In genomic region chr9:13296274-13297121, GRCm38 (mm10) we compare ENCODE assay signal across 8 mouse cellular contexts. TPM values are rescaled to one million over a fixed set of nuclear protein-coding genes. Genes with fewer than 3 reads are reported as not detected.
DNase-seq lines count a peak whose midpoint lies in the region; ATAC-seq and TF ChIP-seq lines count a peak whose summit lies in the region.

No protein-coding gene starts in this region.

- peak; percentile 44 for TF ChIP-seq POLR2A in CH12.LX (IDR thresholded peaks at IDR 0.05; ENCODE audit: low read depth, low read length)

- WGBS in forebrain, embryonic 10.5 days: under 1% methylated on average over 28 of the region's 28 CpGs
- WGBS in heart, embryonic 15.5 days: under 1% methylated on average over 28 of the region's 28 CpGs
- under 1% methylated on average over 28 of the region's 28 CpGs for WGBS in liver, embryonic 14.5 days (ENCODE audit: insufficient replicate concordance)
- WGBS in stomach, embryonic 15.5 days: under 1% methylated on average over 28 of the region's 28 CpGs

- dilution Hi-C loops in CH12.LX (cut with MboI; ENCODE audit: extremely low pct_ligation_motif_present, extremely low pct_unique_long_range_greater_than_20kb, low sequenced_read_pairs): no loop called here

- H3K9ac ChIP-seq in CH12.LX (ENCODE audit: insufficient read depth, low read depth): peak overlapping the region; percentile 91
- H3K9ac ChIP-seq in heart, embryonic 15.5 days: peak overlapping the region; percentile 63
- peak overlapping the region; percentile 73 for H3K9ac ChIP-seq in liver, embryonic 14.5 days (replicated peaks)
- H3K9ac ChIP-seq in stomach, embryonic 15.5 days: peak overlapping the region; percentile 52; the same call in 1 of the 2 replicates

- peak overlapping the region; percentile 97 for H3K4me2 ChIP-seq in CH12.LX (ENCODE audit: insufficient read depth, low read depth, poor library complexity, severe bottlenecking)
- H3K4me2 ChIP-seq in heart, embryonic 15.5 days: peak overlapping the region; percentile 90
- peak overlapping the region; percentile 76 for H3K4me2 ChIP-seq in liver, embryonic 14.5 days (ENCODE audit: low read depth)
- H3K4me2 ChIP-seq in stomach, embryonic 15.5 days: peak overlapping the region; percentile 97

- ATAC-seq in heart, embryonic 15.5 days (replicated peaks; ENCODE audit: insufficient number of reproducible peaks, insufficient read depth, low FRiP score, low read depth): peak; percentile 89
- ATAC-seq in liver, embryonic 14.5 days (ENCODE audit: insufficient read depth): peak; percentile 84
- ATAC-seq in stomach, embryonic 15.5 days (ENCODE audit: insufficient read depth, low FRiP score, low read depth): peak; percentile 93

- no peaks in the 10 kb centered on the region for H3K9me3 ChIP-seq in CH12.LX (replicated peaks; ENCODE audit: low read length)
- H3K9me3 ChIP-seq in forebrain, embryonic 10.5 days: no peaks in the 10 kb centered on the region
- H3K9me3 ChIP-seq in heart, embryonic 15.5 days (replicated peaks): no peaks in the 10 kb centered on the region
- no peaks in the 10 kb centered on the region for H3K9me3 ChIP-seq in liver, embryonic 14.5 days (ENCODE audit: control insufficient read depth, low read length)
- no peaks in the 10 kb centered on the region for H3K9me3 ChIP-seq in stomach, embryonic 15.5 days

- TF ChIP-seq CTCF in CH12.LX (conservative IDR thresholded peaks at IDR 0.05 in 1 of 2, IDR thresholded peaks at IDR 0.05 in 1 of 2; ENCODE audit: low read depth in 2 of 2, low read length in 2 of 2): peak in 1 of 2 experiments; percentile 78; a peak in 2 of 4 replicates
- TF ChIP-seq CTCF in liver, embryonic 14.5 days (IDR thresholded peaks at IDR 0.05; ENCODE audit: low read depth): peak; percentile 73

- peaks cover 2 to 36% of the 10 kb centered on the region in 2 experiments; a peak in 3 of 4 replicates for H3K4me1 ChIP-seq in CH12.LX (ENCODE audit: control insufficient read depth in 1 of 2, insufficient read depth in 2 of 2)
- H3K4me1 ChIP-seq in forebrain, embryonic 10.5 days: peaks cover 47% of the 10 kb centered on the region
- H3K4me1 ChIP-seq in heart, embryonic 15.5 days (replicated peaks): peaks cover 38% of the 10 kb centered on the region
- H3K4me1 ChIP-seq in liver, embryonic 14.5 days (replicated peaks; ENCODE audit: control insufficient read depth in 2 of 2, insufficient read depth in 2 of 2, low read length in 1 of 2): peaks cover 0 to 11% of the 10 kb centered on the region in 2 experiments; a peak in 3 of 4 replicates
- H3K4me1 ChIP-seq in stomach, embryonic 15.5 days: peaks cover 31% of the 10 kb centered on the region

- H3K4me3 ChIP-seq in CH12.LX (replicated peaks in 1 of 3; ENCODE audit: low read depth in 2 of 3, low read length in 2 of 3, poor library complexity in 1 of 3): peak overlapping the region; percentile 64 to 89 (median 77)
- peak overlapping the region; percentile 67 for H3K4me3 ChIP-seq in forebrain, embryonic 10.5 days
- H3K4me3 ChIP-seq in heart, embryonic 15.5 days: peak overlapping the region; percentile 62
- H3K4me3 ChIP-seq in liver, embryonic 14.5 days (ENCODE audit: insufficient read depth in 1 of 2, low read depth in 2 of 2, low read length in 2 of 2): peak overlapping the region; percentile 64 to 70
- H3K4me3 ChIP-seq in stomach, embryonic 15.5 days (replicated peaks): peak overlapping the region; percentile 57

- peaks cover 30% of the 10 kb centered on the region for H3K79me2 ChIP-seq in CH12.LX (replicated peaks; ENCODE audit: control insufficient read depth, extremely low read depth, insufficient read depth, poor library complexity, severe bottlenecking)

- TF ChIP-seq RAD21 in CH12.LX (IDR thresholded peaks at IDR 0.05; ENCODE audit: low read depth, low read length): peak; percentile 81

- peak; percentile 68 for TF ChIP-seq EP300 in CH12.LX (IDR thresholded peaks at IDR 0.05; ENCODE audit: low read length)
- TF ChIP-seq EP300 in liver, embryonic 14.5 days (IDR thresholded peaks at IDR 0.05; ENCODE audit: low read depth): no peak

- no peaks in the 10 kb centered on the region for H3K27me3 ChIP-seq in CH12.LX (replicated peaks)
- H3K27me3 ChIP-seq in forebrain, embryonic 10.5 days (ENCODE audit: poor library complexity, severe bottlenecking): peaks cover 24% of the 10 kb centered on the region
- no peaks in the 10 kb centered on the region for H3K27me3 ChIP-seq in heart, embryonic 15.5 days
- H3K27me3 ChIP-seq in liver, embryonic 14.5 days (ENCODE audit: control insufficient read depth, insufficient read depth, low read length): no peaks in the 10 kb centered on the region
- H3K27me3 ChIP-seq in stomach, embryonic 15.5 days (replicated peaks): no peaks in the 10 kb centered on the region

- H3K27ac ChIP-seq in CH12.LX (ENCODE audit: insufficient read depth, low read depth): peak overlapping the region; percentile 76
- H3K27ac ChIP-seq in forebrain, embryonic 10.5 days: peak overlapping the region; percentile 91
- H3K27ac ChIP-seq in heart, embryonic 15.5 days: peak overlapping the region; percentile 84
- no peak overlapping the region for H3K27ac ChIP-seq in liver, embryonic 14.5 days
- peak overlapping the region; percentile 72 for H3K27ac ChIP-seq in stomach, embryonic 15.5 days

- in situ Hi-C loops in CH12.LX (cut with MboI; ENCODE audit: low pct_ligation_motif_present, low pct_unique_long_range_greater_than_20kb, low sequenced_read_pairs): no loop called here

- H3K36me3 ChIP-seq in CH12.LX (replicated peaks in 1 of 2; ENCODE audit: control insufficient read depth in 1 of 2, insufficient read depth in 1 of 2, low read length in 1 of 2): peaks cover 0 to 3% of the 10 kb centered on the region in 2 experiments
- no peaks in the 10 kb centered on the region for H3K36me3 ChIP-seq in forebrain, embryonic 10.5 days (replicated peaks)
- H3K36me3 ChIP-seq in heart, embryonic 15.5 days: no peaks in the 10 kb centered on the region
- no peaks in the 10 kb centered on the region for H3K36me3 ChIP-seq in liver, embryonic 14.5 days (replicated peaks; ENCODE audit: control insufficient read depth, insufficient read depth, low read depth)
- no peaks in the 10 kb centered on the region for H3K36me3 ChIP-seq in stomach, embryonic 15.5 days

- DNase-seq in CH12.LX (ENCODE audit: extremely low read depth): peak; percentile 89
- DNase-seq in c-Kit-positive CD71-negative TER-119-negative erythroid progenitor cells, embryonic 14.5 days (ENCODE audit: low read depth): peak; percentile 76
- peak; percentile 88 for DNase-seq in forebrain, embryonic 10.5 days (ENCODE audit: extremely low spot score, low spot score)
- DNase-seq in kidney, postnatal 25 days: peak; percentile 91 to 94
- peak; percentile 44 to 54 (median 53) for DNase-seq in liver, embryonic 14.5 days (ENCODE audit: low read depth in 3 of 3, low spot score in 3 of 3)
- peak; percentile 90 for DNase-seq in neural tube, embryonic 10.5 days (ENCODE audit: extremely low spot score, low spot score)

TF ChIP-seq in CH12.LX, 34 proteins besides CTCF, POLR2A, EP300 and RAD21 (continues in another document):
- TF ChIP-seq KAT2A (IDR thresholded peaks at IDR 0.05; ENCODE audit: insufficient replicate concordance, low read length) (0 out of 2 replicates have a peak, but pooled peaks have one; percentile 27), TCF12 (IDR thresholded peaks at IDR 0.05; ENCODE audit: low read depth, low read length) (peak; percentile 70; the same call in 1 of the 2 replicates), SMC3 (IDR thresholded peaks at IDR 0.05; ENCODE audit: low read depth, low read length) (peak; percentile 85), TBP (conservative IDR thresholded peaks at IDR 0.05; ENCODE audit: low read depth, low read length) (peak; percentile 91), UBTF (IDR thresholded peaks at IDR 0.05; ENCODE audit: low read depth, low read length) (peak; percentile 90), SIN3A (IDR thresholded peaks at IDR 0.05; ENCODE audit: low read length) (peak; percentile 57), NRF1 (IDR thresholded peaks at IDR 0.05; ENCODE audit: low read depth, low read length) (no peak), MXI1 (IDR thresholded peaks at IDR 0.05; ENCODE audit: low read depth, low read length) (no peak; the same call in 1 of the 2 replicates), NELFE (IDR thresholded peaks at IDR 0.05; ENCODE audit: low read depth, low read length) (no peak), CHD1 (IDR thresholded peaks at IDR 0.05; ENCODE audit: low read depth, low read length) (peak; percentile 48; the same call in 1 of the 2 replicates), ZC3H11A (IDR thresholded peaks at IDR 0.05; ENCODE audit: low read depth, low read length) (peak; percentile 39)

RNA-seq across cellular contexts. Expression of gene Maml2, which starts 1.3 kb away (rescaled TPM):
- 4.6 and 5.9 TPM in 2 replicates for total RNA-seq in CH12.LX (2012; rRNA removed)
- 4.3 and 5.9 TPM in 2 replicates for total RNA-seq in CH12.LX (2014; rRNA removed)
- polyA plus RNA-seq in CH12.LX (2012; ENCODE audit: insufficient read length, low read depth): 5.6 and 9.1 TPM in 2 replicates
- polyA plus RNA-seq in forebrain, embryonic 10.5 days (2016; fragmentation: Nextera tagmentation; extraction: Ambion mirVana): 5.9 and 6.3 TPM in 2 replicates
- polyA plus RNA-seq in heart, embryonic 15.5 days (2015; fragmentation: Nextera tagmentation; extraction: Ambion mirVana): 9.5 and 10.1 TPM in 2 replicates
- 0.61 and 0.66 TPM in 2 replicates for polyA plus RNA-seq in liver, embryonic 14.5 days (2012; rRNA removed)
- 0.65 and 0.81 TPM in 2 replicates for polyA plus RNA-seq in liver, embryonic 14.5 days (2014; fragmentation: Nextera tagmentation; extraction: Ambion mirVana)
- polyA plus RNA-seq in stomach, embryonic 15.5 days (2015; fragmentation: Nextera tagmentation; extraction: Ambion mirVana): 8.5 and 9.0 TPM in 2 replicates

RNA-seq across cellular contexts. Expression of gene Ccdc82, which starts 49.7 kb away (rescaled TPM):
- total RNA-seq in CH12.LX (2012; rRNA removed) (8.1 and 9.5 TPM in 2 replicates), CH12.LX (2014; rRNA removed) (11.3 and 14.2 TPM in 2 replicates)
- polyA plus RNA-seq in CH12.LX (2012; ENCODE audit: insufficient read length, low read depth): 11.9 and 12.6 TPM in 2 replicates
- 7.7 and 8.0 TPM in 2 replicates for polyA plus RNA-seq in forebrain, embryonic 10.5 days (2016; fragmentation: Nextera tagmentation; extraction: Ambion mirVana)
- 7.4 and 7.6 TPM in 2 replicates for polyA plus RNA-seq in heart, embryonic 15.5 days (2015; fragmentation: Nextera tagmentation; extraction: Ambion mirVana)
- 8.2 and 11.1 TPM in 2 replicates for polyA plus RNA-seq in liver, embryonic 14.5 days (2012; rRNA removed)
- polyA plus RNA-seq in liver, embryonic 14.5 days (2014; fragmentation: Nextera tagmentation; extraction: Ambion mirVana): 10.0 and 10.4 TPM in 2 replicates
- 8.6 and 10.8 TPM in 2 replicates for polyA plus RNA-seq in stomach, embryonic 15.5 days (2015; fragmentation: Nextera tagmentation; extraction: Ambion mirVana)

RNA-seq across cellular contexts. Expression of gene Jrkl, which starts 50.9 kb away (rescaled TPM):
- total RNA-seq in CH12.LX (2012; rRNA removed) (2.3 and 2.4 TPM in 2 replicates), CH12.LX (2014; rRNA removed) (3.7 and 4.2 TPM in 2 replicates)
- polyA plus RNA-seq in CH12.LX (2012; ENCODE audit: insufficient read length, low read depth): 2.5 and 3.1 TPM in 2 replicates
- 7.1 and 8.4 TPM in 2 replicates for polyA plus RNA-seq in forebrain, embryonic 10.5 days (2016; fragmentation: Nextera tagmentation; extraction: Ambion mirVana)
- polyA plus RNA-seq in heart, embryonic 15.5 days (2015; fragmentation: Nextera tagmentation; extraction: Ambion mirVana): 7.6 and 8.7 TPM in 2 replicates
- 0.98 and 2.1 TPM in 2 replicates for polyA plus RNA-seq in liver, embryonic 14.5 days (2012; rRNA removed)
- polyA plus RNA-seq in liver, embryonic 14.5 days (2014; fragmentation: Nextera tagmentation; extraction: Ambion mirVana): 1.5 TPM in 2 replicates
- 10.1 and 10.5 TPM in 2 replicates for polyA plus RNA-seq in stomach, embryonic 15.5 days (2015; fragmentation: Nextera tagmentation; extraction: Ambion mirVana)
